Mouse (Mus musculus) liver, embryonic 15.5 days (tissue): ENCODE measurements around the gene Inca1. TPM values are rescaled to one million over a fixed set of nuclear protein-coding genes. Genes with fewer than 3 reads are reported as not detected.

Experiments
- ATAC-seq: fragments of 200-750 bp; cut with Nextera tagmentation; 2 replicates; pipeline ENCODE4 v1.8.0; 2017; ENCODE audit warnings: moderate number of reproducible peaks, mild to moderate bottlenecking, moderate library complexity; ENCODE audit not compliant: insufficient read depth
- H3K27ac ChIP-seq: fragments of 300-500 bp; sonication (generic); replicated peaks from 2 replicates; pipeline ENCODE4 v1.5.1; 2015; ENCODE audit warnings: mild to moderate bottlenecking, inconsistent platforms
- H3K27me3 ChIP-seq: fragments of 300-500 bp; sonication (generic); 2 replicates; pipeline ENCODE4 v1.6.1; 2015; ENCODE audit warnings: mild to moderate bottlenecking, inconsistent platforms
- H3K36me3 ChIP-seq: fragments of 300-500 bp; sonication (generic); replicated peaks from 2 replicates; pipeline ENCODE4 v1.6.1; 2015; ENCODE audit warnings: moderate library complexity, mild to moderate bottlenecking, inconsistent platforms
- H3K4me1 ChIP-seq: fragments of 300-500 bp; sonication (generic); replicated peaks from 2 replicates; pipeline ENCODE4 v1.6.1; 2015; ENCODE audit warnings: inconsistent platforms
- H3K4me2 ChIP-seq: fragments of 300-500 bp; sonication (generic); 2 replicates; pipeline ENCODE4 v1.6.1; 2015; ENCODE audit warnings: moderate library complexity, mild to moderate bottlenecking, inconsistent platforms
- H3K4me3 ChIP-seq: fragments of 300-500 bp; sonication (generic); replicated peaks from 2 replicates; pipeline ENCODE4 v1.5.1; 2015; ENCODE audit warnings: mild to moderate bottlenecking, inconsistent platforms
- H3K9ac ChIP-seq: fragments of 300-500 bp; sonication (generic); 2 replicates; pipeline ENCODE4 v1.6.1; 2015; ENCODE audit warnings: moderate library complexity, mild to moderate bottlenecking, inconsistent platforms
- H3K9me3 ChIP-seq: fragments of 300-500 bp; sonication (generic); replicated peaks from 2 replicates; pipeline ENCODE4 v1.6.1; 2016; ENCODE audit warnings: inconsistent platforms
- WGBS: fragments of 180-500 bp; shearing (Covaris S2); methylation state at CpG from one replicate; pipeline ENCODE4 v1.1.7; 2015; ENCODE audit warnings: mixed read lengths; ENCODE audit not compliant: insufficient replicate concordance; 5-methylcytosine and 5-hydroxymethylcytosine counted together
- polyA plus RNA-seq: library from polyadenylated mRNA; unstranded; fragments of >200 nt; fragmentation: Nextera tagmentation; extraction: Ambion mirVana; gene quantifications from 2 replicates; pipeline ENCODE4 v1.2.1, GENCODE M21; 2015

The Inca1 gene
- polyA plus RNA-seq, 1 experiment from 2014 or later, result 1.3 TPM

DNA sequence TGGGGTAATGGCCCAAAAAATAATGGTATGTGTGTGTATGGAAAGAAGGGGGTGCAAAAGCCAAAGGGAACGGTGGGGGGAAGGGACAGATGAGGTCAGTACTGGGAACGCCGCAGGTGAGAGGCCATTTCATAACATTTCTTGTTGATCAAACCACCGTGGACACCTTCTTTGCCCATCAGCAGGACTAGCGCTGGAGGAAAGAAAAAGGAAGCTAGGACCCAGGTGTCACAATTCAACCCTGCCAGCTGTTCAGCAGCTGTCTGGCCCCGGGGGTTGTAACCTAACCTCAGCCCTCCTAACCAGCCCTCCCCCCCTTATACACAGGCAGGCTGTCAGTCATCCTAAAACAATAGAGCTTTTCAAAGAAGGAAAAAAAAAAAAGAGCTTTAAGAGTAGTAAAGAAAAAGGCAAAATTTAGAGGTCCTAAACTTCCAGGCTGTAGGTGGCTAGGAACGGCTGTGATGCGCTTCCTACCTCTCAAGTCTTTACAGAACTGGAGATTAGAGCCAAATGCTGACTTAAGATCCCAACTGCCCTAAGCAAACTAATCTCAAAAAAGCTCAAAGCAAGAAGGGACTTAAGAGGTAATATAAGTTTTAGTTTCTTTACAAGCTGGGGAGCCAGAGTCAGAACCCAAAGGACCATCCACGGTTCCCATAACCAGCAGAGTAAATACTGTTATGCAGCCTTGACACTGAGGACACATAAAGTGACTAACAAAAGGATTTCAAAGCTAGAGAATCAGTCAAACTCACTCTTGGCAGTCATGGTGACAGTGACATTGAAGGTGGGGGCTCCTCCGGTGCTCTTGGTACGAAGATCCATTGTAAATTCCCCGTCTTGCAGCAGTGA, 47.7 kb downstream of the Inca1 start:
- H3K4me2 ChIP-seq, result peak overlapping the region; percentile 99
- H3K36me3 ChIP-seq, result peaks cover 44% of the 10 kb centered on the region
- peak overlapping the region; percentile 99 for H3K4me3 ChIP-seq
- peaks cover 76% of the 10 kb centered on the region for H3K4me1 ChIP-seq
- no peak for ATAC-seq
- peaks cover 16% of the 10 kb centered on the region for H3K27me3 ChIP-seq
- H3K9me3 ChIP-seq, result no peaks in the 10 kb centered on the region
- peak overlapping the region; percentile 99 for H3K27ac ChIP-seq
- H3K9ac ChIP-seq, result peak overlapping the region; percentile 98
- WGBS, result 29% methylated on average over 12 of the region's 12 CpGs

DNA sequence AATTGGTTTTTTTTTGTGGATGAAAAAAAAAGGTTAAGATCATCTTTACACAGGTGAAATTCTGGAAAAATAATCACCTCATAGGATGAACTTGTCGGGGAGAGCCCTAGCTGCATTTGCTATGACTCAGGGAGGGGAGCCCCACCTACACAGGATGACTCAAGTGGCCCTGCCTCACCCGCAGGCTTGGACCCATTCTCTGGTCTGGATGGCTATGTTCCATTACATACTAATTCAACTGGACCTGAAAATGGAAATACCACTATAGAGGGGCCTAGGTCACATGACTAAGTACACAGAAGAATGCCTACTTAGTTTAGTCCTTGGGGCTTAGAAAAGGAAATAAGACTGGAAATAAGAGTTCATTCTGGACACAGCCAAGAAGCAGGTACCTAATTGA, 48.6 kb downstream of the Inca1 start:
- H3K4me1 ChIP-seq, result peaks cover 71% of the 10 kb centered on the region
- H3K27ac ChIP-seq, result peak overlapping the region; percentile 99
- WGBS, result 34% methylated on average over 2 of the region's 2 CpGs
- no peak for ATAC-seq
- peak overlapping the region; percentile 99 for H3K4me2 ChIP-seq
- peaks cover 44% of the 10 kb centered on the region for H3K36me3 ChIP-seq
- H3K27me3 ChIP-seq, result peaks cover 9% of the 10 kb centered on the region
- H3K4me3 ChIP-seq, result peak overlapping the region; percentile 27
- H3K9ac ChIP-seq, result peak overlapping the region; percentile 98
- H3K9me3 ChIP-seq, result no peaks in the 10 kb centered on the region

DNA sequence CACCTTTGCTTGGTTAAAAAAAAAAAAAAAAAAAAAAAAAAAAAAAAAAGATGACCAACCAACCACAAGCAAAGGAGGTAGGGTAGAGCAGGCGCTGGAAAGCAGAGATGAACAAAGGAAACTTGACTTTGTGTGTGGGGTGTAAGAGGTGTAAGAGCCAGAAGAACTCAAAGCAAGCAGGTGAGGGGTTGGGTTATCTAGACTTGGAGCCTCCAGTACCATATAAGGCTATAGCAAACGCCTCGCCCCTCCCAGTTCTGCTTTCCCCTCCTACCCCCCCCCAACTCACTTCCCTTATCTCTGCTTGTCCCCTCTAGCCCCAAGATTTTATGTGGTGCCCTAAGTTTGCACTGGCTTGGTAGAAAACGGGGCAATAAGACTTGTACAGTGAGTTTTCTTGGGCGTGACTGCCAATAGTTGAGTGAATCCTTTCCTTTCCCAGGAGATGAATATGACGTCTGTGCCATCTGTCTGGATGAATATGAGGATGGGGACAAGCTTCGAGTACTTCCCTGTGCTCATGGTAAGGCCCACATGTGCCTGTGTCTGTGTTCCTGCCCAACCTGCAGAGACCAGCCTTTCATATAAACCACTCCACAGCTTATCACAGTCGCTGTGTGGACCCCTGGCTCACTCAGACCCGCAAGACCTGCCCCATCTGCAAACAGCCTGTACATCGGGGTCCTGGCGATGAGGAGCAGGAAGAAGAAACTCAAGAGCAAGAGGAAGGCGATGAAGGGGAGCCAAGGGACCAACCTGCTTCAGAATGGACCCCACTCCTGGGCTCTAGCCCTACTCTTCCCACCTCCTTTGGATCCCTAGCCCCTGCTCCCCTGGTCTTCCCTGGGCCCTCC, 49.4 kb downstream of the Inca1 start:
- peak overlapping the region; percentile 82 for H3K4me3 ChIP-seq
- H3K27ac ChIP-seq, result peak overlapping the region; percentile 99
- H3K36me3 ChIP-seq, result peaks cover 44% of the 10 kb centered on the region
- peak overlapping the region; percentile 98 for H3K9ac ChIP-seq
- no peak for ATAC-seq
- peaks cover under 1% of the 10 kb centered on the region; the same call in 1 of the 2 replicates for H3K27me3 ChIP-seq
- H3K9me3 ChIP-seq, result no peaks in the 10 kb centered on the region
- peaks cover 71% of the 10 kb centered on the region for H3K4me1 ChIP-seq
- 36% methylated on average over 12 of the region's 12 CpGs for WGBS
- H3K4me2 ChIP-seq, result peak overlapping the region; percentile 99

DNA sequence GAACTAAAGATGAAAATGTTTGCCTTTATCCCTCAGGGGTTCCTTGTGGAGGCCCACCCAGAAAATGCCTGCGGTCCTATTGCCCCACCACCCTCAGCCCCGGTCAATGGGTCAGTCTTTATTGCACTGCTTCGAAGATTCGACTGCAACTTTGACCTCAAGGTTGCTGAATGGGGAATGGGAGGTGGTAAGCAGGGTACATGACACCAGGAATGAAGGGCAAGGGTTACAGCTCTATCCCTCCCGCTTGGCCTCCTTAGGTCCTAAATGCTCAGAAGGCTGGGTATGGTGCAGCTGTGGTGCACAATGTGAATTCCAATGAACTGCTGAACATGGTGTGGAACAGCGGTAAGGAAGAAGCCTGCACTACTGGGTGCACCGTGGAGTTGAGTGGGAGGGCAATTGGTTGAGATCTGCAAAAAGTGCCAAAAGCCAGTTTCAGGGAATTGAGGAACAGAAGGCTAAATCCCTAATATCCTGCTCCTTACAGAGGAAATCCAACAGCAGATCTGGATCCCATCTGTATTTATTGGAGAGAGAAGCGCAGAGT, 50.7 kb downstream of the Inca1 start:
- 72% methylated on average over 8 of the region's 8 CpGs for WGBS
- H3K4me2 ChIP-seq, result peak overlapping the region; percentile 99
- no peaks in the 10 kb centered on the region for H3K9me3 ChIP-seq
- ATAC-seq, result no peak
- peaks cover 57% of the 10 kb centered on the region for H3K36me3 ChIP-seq
- H3K27ac ChIP-seq, result peak overlapping the region; percentile 99
- H3K4me1 ChIP-seq, result peaks cover 69% of the 10 kb centered on the region
- peak overlapping the region; percentile 91 for H3K9ac ChIP-seq
- H3K27me3 ChIP-seq, result no peaks in the 10 kb centered on the region
- H3K4me3 ChIP-seq, result peak overlapping the region; percentile 82

DNA sequence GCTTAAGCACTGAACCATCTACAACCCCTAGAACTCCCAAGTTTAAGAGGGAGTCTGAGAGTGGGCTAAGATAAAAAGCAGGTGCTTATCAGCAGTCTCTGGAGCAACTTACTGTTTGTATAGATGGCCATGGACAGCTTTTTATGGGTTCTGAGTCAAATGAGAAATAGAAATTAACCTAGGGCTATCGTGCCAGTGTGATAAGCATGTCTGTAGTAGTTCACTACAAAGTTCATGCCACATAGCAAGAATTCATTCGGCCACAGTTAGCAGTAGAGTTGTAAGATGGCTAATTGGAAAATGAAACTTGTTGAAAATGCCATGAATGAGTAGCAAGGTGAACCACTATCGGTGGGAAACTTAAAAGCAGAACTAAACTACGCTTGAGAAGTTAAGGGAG, 51.4 kb downstream of the Inca1 start:
- Histone ChIP-seq H3K27me3 (no peaks in the 10 kb centered on the region), H3K9ac (peak overlapping the region; percentile 91), H3K36me3 (peaks cover 62% of the 10 kb centered on the region), H3K4me2 (peak overlapping the region; percentile 99), H3K4me3 (peak overlapping the region; percentile 82), H3K9me3 (no peaks in the 10 kb centered on the region), H3K27ac (peak overlapping the region; percentile 99), H3K4me1 (peaks cover 69% of the 10 kb centered on the region)
- WGBS, result 9% methylated on average over 4 of the region's 4 CpGs
- ATAC-seq, result peak; percentile 10; the same call in 1 of the 2 replicates

DNA sequence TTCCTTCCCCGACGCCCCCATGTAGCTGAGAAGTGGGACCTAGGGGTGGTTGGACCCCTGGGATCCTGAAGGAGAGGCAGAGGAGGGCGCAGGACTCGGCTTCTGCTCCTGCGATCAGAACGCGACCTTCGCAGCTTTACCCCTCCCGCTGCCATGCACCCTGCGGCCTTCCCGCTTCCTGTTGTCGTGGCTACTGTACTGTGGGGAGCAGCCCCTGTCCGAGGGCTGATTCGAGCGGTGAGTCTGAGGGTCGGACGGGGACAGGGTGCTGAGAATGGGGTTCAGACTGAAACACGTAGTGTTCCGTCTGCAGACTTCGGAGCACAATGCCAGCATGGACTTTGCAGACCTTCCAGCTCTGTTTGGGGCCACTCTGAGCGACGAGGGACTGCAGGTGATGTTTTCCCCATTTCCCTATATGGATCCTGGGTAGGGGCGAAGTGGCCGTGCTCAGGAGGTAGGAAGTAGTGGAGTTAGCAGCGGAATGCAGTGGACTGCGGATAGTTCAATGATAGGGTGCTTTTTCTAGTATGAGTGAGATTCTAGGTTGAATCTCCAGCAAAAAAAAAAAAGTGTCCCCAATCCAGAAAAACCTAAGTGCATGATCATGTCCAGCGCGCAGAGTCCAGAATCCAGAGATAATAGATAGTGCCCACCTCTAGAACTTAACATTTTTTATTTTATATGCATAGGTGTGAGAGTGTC, 52.1 kb downstream of the Inca1 start:
- Histone ChIP-seq H3K9me3 (no peaks in the 10 kb centered on the region), H3K36me3 (peaks cover 65% of the 10 kb centered on the region), H3K4me1 (peaks cover 67% of the 10 kb centered on the region), H3K27ac (peak overlapping the region; percentile 99), H3K9ac (peak overlapping the region; percentile 91), H3K27me3 (no peaks in the 10 kb centered on the region), H3K4me2 (peak overlapping the region; percentile 99), H3K4me3 (peak overlapping the region; percentile 82)
- 1% methylated on average over 28 of the region's 28 CpGs for WGBS
- ATAC-seq, result peak; percentile 11; the same call in 1 of the 2 replicates

DNA sequence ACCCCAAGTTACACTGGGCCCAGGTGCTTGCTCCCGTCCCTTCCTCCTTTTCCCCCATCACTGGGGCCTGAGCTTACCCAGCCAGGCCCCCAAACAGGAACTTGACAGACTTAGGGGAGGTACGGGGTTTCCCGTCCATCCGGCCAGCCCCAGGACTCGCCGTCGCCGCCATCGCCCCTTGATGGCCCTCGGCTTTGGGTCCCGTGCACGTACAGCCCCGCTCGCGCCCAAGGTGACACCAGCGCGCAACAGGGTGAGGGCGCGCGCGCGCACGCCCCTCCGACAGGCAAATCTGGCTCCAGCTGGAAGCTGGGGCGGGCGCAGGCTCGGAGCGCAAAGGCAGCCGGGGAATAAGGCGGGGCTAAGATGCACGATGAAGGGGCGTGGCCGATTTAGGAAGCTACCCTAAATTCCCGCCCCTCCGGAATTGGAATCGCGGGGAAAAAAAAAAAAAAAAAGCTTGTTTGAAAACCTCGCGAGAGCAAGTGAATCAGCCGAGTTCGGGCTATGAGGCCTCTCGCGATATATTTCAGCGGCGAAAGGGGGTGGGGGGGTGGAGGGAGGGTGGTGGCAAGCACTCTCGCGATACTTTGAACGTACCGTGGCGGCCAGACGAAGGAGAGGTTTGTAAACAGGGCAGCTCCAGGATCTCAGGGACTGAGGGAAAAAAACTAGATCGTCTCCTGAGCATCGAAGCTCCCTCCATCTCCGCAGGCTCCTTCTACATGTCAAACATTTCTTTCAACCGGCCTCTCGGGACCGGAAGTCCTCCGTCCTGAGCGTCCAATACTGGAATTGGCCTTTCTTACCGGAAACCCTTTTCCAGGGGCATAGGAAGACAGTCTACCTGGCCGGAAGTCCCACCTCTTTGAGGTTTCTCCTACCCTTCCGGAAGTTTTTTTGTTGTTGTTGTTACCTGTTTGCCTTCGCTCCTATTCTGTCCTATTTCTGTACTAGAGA, 53.0 kb downstream of the Inca1 start, which contains the start of the genes Rnf167 and Slc25a11:
Gene Rnf167 (plus strand): TSS at position 545 of the 960 bp plus-strand sequence.
Gene Slc25a11 (minus strand): TSS at position 789 of the 960 bp plus-strand sequence.
- peak within 1 kb of the TSS; percentile 99 for H3K4me2 ChIP-seq
- ATAC-seq, result peak; percentile 82
- H3K9me3 ChIP-seq, result no peaks in the 10 kb centered on the region
- H3K36me3 ChIP-seq, result peaks cover 56% of the 10 kb centered on the region
- H3K9ac ChIP-seq, result peak within 1 kb of the TSS; percentile 91
- H3K4me1 ChIP-seq, result peaks cover 63% of the 10 kb centered on the region
- H3K27me3 ChIP-seq, result no peaks in the 10 kb centered on the region
- H3K4me3 ChIP-seq, result peak within 1 kb of the TSS; percentile 82
- H3K27ac ChIP-seq, result peak within 1 kb of the TSS; percentile 99
- under 1% methylated on average over 63 of the region's 63 CpGs for WGBS

DNA sequence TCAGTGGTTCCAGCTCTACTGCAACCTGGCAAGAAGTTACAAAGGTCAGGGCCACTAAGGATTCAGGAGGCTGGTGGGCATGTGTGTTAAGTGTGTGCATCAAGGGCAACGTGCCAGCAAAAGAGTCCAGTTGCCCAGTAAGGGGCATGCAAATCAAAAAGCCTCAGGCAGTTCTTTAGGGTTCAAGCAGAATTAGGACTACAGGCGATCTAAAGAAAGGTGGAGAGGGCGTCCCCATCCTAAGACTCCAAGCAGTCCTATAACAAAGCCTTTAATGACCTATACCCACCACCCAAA, 53.7 kb downstream of the Inca1 start:
- Histone ChIP-seq H3K4me2 (peak overlapping the region; percentile 87), H3K36me3 (peaks cover 48% of the 10 kb centered on the region), H3K9me3 (no peaks in the 10 kb centered on the region), H3K4me1 (peaks cover 59% of the 10 kb centered on the region), H3K4me3 (peak overlapping the region; percentile 82), H3K27me3 (no peaks in the 10 kb centered on the region), H3K9ac (peak overlapping the region; percentile 80), H3K27ac (peak overlapping the region; percentile 99)
- ATAC-seq, result no peak
- 16% methylated on average over 3 of the region's 3 CpGs for whole genome bisulfite sequencing

DNA sequence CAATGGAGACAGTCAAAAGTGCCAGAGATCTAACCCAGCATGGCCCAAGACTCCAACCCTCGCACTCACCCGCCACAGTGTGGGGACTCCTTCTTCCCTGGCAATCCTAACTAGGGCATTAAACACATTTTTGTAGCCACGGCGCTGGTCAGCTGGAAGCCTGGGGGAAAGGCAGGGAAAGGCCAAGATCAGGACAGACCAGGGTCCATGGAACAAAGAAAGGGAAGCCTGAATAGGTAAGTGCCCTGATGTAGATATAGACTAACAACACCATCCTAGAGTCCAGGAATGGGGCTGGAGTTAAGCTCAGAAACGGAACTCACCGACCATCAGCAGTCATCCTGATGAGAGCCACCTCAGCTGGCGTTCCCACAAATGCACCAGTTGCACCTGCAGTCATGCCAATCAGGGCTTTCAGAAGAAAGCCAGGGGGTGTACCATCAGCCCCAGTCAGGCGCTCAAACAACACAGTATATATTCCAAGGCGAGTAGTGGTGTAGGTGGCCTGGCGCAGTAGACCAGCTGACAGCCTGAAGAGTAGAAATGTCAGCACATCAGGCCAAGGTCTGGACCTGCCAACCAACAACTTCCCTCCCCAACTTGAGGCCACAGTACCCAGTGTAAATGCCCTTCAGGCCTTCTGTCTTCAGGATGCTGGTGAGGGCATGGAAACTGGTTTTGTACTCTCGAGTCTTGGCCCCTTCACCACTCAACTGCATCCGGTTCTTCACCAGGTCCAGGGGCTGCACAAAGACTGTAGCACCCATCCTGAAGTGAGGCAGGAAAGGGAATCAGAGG, 54.3 kb downstream of the Inca1 start:
- H3K9ac ChIP-seq, result peak overlapping the region; percentile 80
- no peaks in the 10 kb centered on the region for H3K9me3 ChIP-seq
- H3K36me3 ChIP-seq, result peaks cover 43% of the 10 kb centered on the region
- H3K27ac ChIP-seq, result peak overlapping the region; percentile 99
- peak overlapping the region; percentile 87 for H3K4me2 ChIP-seq
- ATAC-seq, result no peak
- H3K27me3 ChIP-seq, result no peaks in the 10 kb centered on the region
- WGBS, result 73% methylated on average over 12 of the region's 12 CpGs
- H3K4me1 ChIP-seq, result peaks cover 54% of the 10 kb centered on the region
- peak overlapping the region; percentile 82 for H3K4me3 ChIP-seq
